Mouse (Mus musculus): ENCODE results near the gene Riok1.

DNA sequence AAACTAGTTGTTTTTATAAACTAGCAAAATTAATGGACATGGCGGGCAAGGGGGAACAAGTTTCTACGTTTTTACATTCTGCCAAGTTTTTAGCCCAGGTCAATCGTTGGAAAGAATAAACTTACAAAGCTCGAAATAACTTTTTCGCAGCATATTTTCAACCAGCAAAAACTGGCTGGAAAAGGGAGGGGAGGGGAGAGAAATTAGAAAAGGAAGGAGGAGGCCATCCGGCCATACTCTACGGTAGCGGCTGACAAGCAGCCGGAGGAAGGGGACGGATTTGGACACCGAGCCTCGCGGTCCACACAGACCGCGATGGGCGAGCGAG, 43.5 kb upstream of the Riok1 start:
- TF ChIP-seq CTCF (IDR thresholded peaks at IDR 0.05; ENCODE audit: borderline replicate concordance, insufficient read depth, low read depth, low read length) (no peak), POLR2A (IDR thresholded peaks at IDR 0.05; ENCODE audit: borderline replicate concordance, insufficient read depth, low read length) (no peak)

Measured in cerebellum, adult 2 months (tissue).